Mouse (Mus musculus) erythroblast, embryonic 14.5 days (primary cell): ENCODE results near the gene Cit. TPM values are rescaled to one million over a fixed set of nuclear protein-coding genes. Genes with fewer than 3 reads are reported as not detected.

ENCODE experiments used
- H3K27me3 ChIP-seq: 2 replicates; pipeline ENCODE4 v1.6.1; 2012; ENCODE audit warnings: inconsistent platforms; ENCODE audit not compliant: control insufficient read depth
- H3K36me3 ChIP-seq: 2 replicates; pipeline ENCODE4 v1.6.1; 2012; ENCODE audit warnings: mild to moderate bottlenecking, inconsistent platforms; ENCODE audit not compliant: control insufficient read depth
- H3K4me1 ChIP-seq: 2 replicates; pipeline ENCODE4 v1.6.1; 2012; ENCODE audit warnings: inconsistent platforms; ENCODE audit not compliant: control insufficient read depth
- H3K4me3 ChIP-seq: replicated peaks from 2 replicates; pipeline ENCODE3; 2012; ENCODE audit warnings: moderate library complexity, mild to moderate bottlenecking, inconsistent platforms
- H3K9me3 ChIP-seq: 2 replicates; pipeline ENCODE4 v1.6.1; 2012; ENCODE audit warnings: low read length, inconsistent platforms, mixed read lengths; ENCODE audit not compliant: control insufficient read depth
- GATA1 ChIP-seq: IDR thresholded peaks from 2 replicates; pipeline ENCODE4 v1.6.1; 2012; ENCODE audit warnings: low read length, inconsistent platforms, mixed read lengths
- TAL1 ChIP-seq: IDR thresholded peaks from 3 replicates; pipeline ENCODE4 v1.6.1; 2012; ENCODE audit warnings: low read length, inconsistent platforms, mixed read lengths
- polyA plus RNA-seq: library from polyadenylated mRNA; stranded (reverse); fragments of >175 nt; gene quantifications from 2 replicates; pipeline ENCODE4 v1.2.3, GENCODE M21; 2012

The Cit gene
- polyA plus RNA-seq, 1 experiment = 13.6 TPM

DNA sequence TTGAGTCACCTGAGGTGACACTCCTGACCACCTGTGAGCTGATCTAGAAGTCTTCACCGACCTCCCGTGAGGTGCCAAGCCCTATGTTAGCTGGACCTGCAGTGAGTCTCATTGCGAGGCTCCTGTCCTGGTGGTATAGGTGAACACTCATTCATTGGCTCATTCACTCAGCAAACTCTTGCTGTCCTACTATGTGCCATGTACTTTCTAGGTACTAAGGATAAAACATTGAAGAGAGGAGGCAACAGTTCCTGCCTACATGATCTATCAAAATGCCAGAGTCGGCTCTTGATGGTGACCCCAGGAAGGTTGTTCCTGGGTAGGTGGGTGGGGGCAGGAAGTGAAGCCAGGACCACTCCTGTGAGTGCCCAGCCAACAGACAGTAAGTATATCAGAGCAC lies 72.9 kb downstream of the Cit start:
- Histone ChIP-seq H3K27me3 (no peaks in the 10 kb centered on the region), H3K4me1 (peaks cover 62% of the 10 kb centered on the region), H3K4me3 (peak overlapping the region; percentile 19)

DNA sequence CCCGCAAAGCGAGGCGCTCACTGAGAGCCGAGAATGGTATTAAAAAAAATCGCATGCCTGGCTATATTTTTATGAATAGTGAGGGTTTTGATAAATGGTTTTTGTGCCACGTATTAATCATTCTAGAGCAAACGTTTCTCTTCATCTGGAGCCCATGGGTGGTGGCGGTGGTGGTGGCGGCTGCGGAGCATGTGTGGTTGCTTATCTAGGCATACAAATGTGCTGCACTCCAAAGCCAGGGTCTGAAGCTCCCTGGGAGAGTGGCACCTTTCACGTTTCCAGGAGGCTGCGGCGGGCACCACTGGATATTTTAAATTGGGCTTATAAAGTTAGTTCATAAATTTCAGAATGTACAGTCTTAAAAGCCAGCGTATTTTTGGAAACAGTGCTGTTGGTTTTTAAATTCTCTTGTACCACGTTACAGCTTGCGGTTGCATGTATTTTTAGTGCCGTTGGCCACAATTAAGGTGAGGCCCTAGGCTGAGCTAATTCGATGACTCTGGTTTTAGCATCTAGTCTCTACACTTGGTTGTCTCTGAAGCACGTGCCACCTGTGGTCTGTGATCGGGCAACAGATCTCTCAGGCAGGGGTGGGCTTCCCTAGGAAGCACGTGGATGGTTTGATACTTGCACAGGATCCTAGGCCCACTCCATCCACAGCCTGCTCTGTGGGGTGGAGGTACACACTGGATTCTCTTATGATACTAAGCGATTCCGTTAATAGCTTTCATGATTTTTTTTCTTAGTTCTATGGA lies 73.7 kb downstream of the Cit start:
- H3K4me3 ChIP-seq = peak overlapping the region; percentile 19
- TF ChIP-seq GATA1 (no peak), TAL1 (peak; percentile 46; the same call in 2 of the 3 replicates)
- H3K9me3 ChIP-seq = no peaks in the 10 kb centered on the region
- peaks cover 83% of the 10 kb centered on the region for H3K36me3 ChIP-seq
- no peaks in the 10 kb centered on the region for H3K27me3 ChIP-seq
- H3K4me1 ChIP-seq = peaks cover 62% of the 10 kb centered on the region

More for the DNA sequence above, 72.9 kb downstream of the Cit start:
- H3K36me3 ChIP-seq = peaks cover 83% of the 10 kb centered on the region
- no peak for TF ChIP-seq GATA1
- TF ChIP-seq TAL1 = no peak
- H3K9me3 ChIP-seq = no peaks in the 10 kb centered on the region

DNA sequence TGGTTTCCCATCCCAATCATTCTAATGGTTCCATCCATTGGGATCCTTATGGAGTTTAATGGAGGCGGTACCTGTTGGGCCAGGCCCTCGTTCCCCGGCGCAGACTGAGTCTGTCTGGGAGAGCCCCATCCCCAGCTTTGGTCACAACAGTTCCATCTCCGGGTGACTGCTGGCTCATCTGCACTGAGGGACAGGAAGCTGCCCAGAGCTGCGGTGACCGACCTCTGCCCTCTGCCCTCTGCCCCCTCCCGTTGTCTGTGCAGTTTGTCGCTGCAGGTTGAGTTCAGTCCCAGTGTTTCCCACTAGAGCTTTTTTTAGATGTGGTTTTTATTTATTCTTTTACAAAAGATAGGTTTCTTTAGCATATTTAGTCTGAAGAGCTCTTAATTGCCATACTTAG lies 76.9 kb downstream of the Cit start:
- Histone ChIP-seq H3K27me3 (no peaks in the 10 kb centered on the region), H3K9me3 (0 out of 2 replicates have a peak, but pooled peaks cover 2% of the 10 kb centered on the region), H3K4me3 (no peak overlapping the region), H3K36me3 (peaks cover 87% of the 10 kb centered on the region), H3K4me1 (peaks cover 49% of the 10 kb centered on the region)
- TF ChIP-seq TAL1 (no peak), GATA1 (no peak)

DNA sequence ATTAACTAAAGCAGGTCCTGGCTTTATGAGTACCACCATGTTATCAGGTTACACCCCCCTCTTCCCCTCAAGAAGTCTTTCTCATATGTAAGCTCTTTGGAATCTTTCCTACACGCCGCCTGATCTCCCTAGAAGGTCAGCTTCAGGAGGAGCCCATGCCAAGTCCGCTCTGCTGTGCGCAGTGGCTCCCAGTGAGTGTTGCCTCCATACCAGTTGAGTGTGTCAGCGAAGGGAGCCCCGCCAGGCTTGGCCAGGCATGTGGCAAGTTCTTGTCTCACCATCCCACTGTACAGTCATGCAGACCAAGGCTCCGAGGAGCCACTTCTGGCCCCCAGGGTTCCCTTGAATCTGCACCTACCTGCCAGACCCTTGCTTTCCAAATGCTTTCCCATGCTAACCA lies 79.9 kb downstream of the Cit start:
- Histone ChIP-seq H3K4me1 (peaks cover 22% of the 10 kb centered on the region), H3K27me3 (no peaks in the 10 kb centered on the region), H3K4me3 (no peak overlapping the region), H3K36me3 (peaks cover 95% of the 10 kb centered on the region), H3K9me3 (0 out of 2 replicates have a peak, but pooled peaks cover 2% of the 10 kb centered on the region)
- TF ChIP-seq GATA1 (no peak), TAL1 (no peak)

DNA sequence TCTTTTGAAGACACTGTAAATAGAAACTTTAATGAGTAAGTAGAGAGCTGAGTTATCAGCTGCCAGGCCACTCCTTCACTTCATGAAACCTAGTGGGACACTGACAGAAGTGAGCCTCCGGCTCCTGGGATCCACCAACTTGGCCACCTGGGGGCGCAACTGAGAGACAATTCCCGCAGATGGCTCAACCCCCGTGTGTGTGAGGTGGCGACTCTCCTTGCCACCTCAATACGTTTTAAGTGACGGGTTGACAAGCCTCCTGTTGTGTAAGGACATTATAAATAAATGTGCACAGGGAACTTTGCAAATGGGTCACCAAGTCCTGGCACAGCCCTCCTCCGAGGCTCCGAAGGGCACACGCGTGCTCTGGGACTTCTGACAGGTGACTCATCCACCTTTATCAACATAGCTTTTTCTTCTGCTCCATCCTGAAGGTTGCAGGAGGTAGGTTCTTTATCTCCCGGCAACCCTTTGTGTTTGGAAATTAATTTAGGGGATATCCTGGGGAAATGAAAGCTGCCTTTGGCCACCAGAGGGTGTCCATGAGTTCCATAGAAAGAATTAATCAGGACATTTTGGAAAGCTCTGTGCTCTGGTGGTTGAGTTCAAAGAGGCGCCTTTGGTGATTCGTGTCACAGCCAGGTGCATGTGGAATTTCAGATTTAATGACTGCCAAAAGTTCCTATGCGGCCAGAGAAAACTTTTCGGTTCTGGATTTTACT lies 83.9 kb downstream of the Cit start:
- Histone ChIP-seq H3K4me3 (no peak overlapping the region), H3K4me1 (peaks cover 2% of the 10 kb centered on the region), H3K9me3 (0 out of 2 replicates have a peak, but pooled peaks cover 2% of the 10 kb centered on the region), H3K27me3 (no peaks in the 10 kb centered on the region), H3K36me3 (peaks cover 100% of the 10 kb centered on the region)
- TF ChIP-seq GATA1 (no peak), TAL1 (no peak)

DNA sequence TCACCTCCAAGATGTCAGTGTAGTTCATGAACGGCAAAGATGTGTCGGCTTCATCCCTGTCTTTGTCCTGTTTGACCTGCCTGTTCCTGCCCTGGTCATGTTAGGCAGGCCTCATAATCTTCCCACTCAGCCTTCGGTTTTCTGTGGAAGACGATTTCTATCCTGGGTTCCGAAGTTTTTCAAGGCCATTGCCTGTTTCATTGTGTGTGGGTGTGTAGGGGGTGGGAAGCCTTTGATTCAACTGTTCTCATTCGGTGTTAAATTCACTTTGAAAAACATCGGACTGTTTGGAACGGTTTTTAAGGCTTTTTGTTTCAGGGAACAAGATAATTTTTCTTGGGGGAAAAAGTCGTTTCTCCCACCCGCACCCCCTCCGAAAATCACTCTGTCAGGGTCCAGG lies 87.2 kb downstream of the Cit start:
- Histone ChIP-seq H3K9me3 (no peaks in the 10 kb centered on the region), H3K36me3 (peaks cover 100% of the 10 kb centered on the region)
- no peak for TF ChIP-seq TAL1
- no peak for TF ChIP-seq GATA1

DNA sequence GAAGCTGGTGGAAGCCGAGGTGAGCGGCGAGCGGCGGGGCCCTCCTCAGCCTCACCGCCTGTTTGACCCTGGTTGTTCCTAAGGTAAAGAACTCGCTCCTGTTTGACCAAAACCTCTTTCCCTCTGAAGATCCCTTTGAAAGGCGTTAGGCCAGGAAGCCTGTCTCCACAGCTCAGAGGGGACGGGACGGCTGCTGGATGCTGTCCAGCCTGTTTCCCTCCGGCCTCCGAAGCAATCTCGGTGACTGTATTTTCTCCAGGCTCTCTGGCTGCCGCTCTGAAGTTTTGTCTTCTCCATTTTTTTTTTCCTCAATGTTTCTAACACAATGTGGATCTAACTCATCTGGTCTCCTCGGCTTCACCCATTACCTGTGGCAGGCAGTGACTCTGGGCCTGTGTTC lies 91.8 kb downstream of the Cit start:
- no peak for TF ChIP-seq TAL1
- no peak for TF ChIP-seq GATA1
- Histone ChIP-seq H3K4me3 (no peak overlapping the region), H3K36me3 (peaks cover 100% of the 10 kb centered on the region), H3K9me3 (peaks cover 5% of the 10 kb centered on the region), H3K4me1 (no peaks in the 10 kb centered on the region), H3K27me3 (no peaks in the 10 kb centered on the region)

More for the DNA sequence above, 87.2 kb downstream of the Cit start:
- Histone ChIP-seq H3K4me3 (no peak overlapping the region), H3K4me1 (no peaks in the 10 kb centered on the region; the same call in 1 of the 2 replicates), H3K27me3 (no peaks in the 10 kb centered on the region)

DNA sequence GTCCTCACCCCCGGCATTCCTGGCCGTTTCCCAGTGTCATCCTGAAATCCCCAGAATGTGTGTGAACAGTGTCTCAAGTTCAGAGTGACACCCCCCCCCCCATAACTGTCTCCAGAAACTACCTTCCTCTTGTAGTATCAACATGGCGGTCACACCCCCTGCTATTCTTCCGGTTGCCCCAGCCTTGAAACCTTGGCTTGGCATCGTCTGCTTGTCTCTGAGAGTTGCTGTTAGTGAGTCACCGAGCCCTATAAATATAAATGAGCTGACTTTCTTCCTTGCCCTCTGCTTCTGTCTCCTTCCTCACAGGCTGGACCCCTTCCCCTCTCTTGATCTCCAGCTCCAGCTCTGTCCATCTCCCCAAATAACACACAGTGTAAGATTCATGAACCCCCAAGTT lies 92.5 kb downstream of the Cit start:
- Histone ChIP-seq H3K9me3 (peaks cover 9% of the 10 kb centered on the region), H3K4me1 (no peaks in the 10 kb centered on the region), H3K4me3 (no peak overlapping the region), H3K36me3 (peaks cover 99% of the 10 kb centered on the region), H3K27me3 (no peaks in the 10 kb centered on the region)
- TF ChIP-seq GATA1 = no peak
- no peak for TF ChIP-seq TAL1

DNA sequence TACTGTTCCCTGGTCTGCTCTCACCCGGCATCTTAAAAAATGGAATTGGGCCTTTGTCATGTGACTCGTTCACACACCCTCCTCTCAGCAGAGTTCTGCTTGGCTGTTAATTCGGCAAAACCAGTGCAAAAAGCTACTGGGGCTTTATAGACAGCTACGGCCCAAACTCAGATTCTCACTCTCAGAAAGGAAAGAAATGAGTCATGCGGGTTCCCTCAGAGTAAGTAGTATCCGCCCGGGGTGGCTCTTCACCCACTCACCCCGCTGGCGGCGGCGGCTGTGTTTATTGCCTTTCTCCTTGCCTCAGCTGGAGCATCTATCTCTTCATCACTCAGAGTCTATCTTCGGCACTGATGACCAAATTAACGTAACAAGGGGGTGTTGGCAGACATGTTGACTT lies 93.9 kb downstream of the Cit start:
- no peak for TF ChIP-seq TAL1
- no peak for TF ChIP-seq GATA1
- Histone ChIP-seq H3K4me1 (peaks cover 11% of the 10 kb centered on the region), H3K4me3 (no peak overlapping the region), H3K36me3 (peaks cover 99% of the 10 kb centered on the region), H3K9me3 (peaks cover 13% of the 10 kb centered on the region), H3K27me3 (no peaks in the 10 kb centered on the region)
